Mouse (Mus musculus): Measurements from ENCODE around the gene Atg101. TPM values are rescaled to one million over a fixed set of nuclear protein-coding genes. Genes with fewer than 3 reads are reported as not detected.

The Atg101 gene
- polyA plus RNA-seq, 1 experiment, result 61.3 TPM

DNA sequence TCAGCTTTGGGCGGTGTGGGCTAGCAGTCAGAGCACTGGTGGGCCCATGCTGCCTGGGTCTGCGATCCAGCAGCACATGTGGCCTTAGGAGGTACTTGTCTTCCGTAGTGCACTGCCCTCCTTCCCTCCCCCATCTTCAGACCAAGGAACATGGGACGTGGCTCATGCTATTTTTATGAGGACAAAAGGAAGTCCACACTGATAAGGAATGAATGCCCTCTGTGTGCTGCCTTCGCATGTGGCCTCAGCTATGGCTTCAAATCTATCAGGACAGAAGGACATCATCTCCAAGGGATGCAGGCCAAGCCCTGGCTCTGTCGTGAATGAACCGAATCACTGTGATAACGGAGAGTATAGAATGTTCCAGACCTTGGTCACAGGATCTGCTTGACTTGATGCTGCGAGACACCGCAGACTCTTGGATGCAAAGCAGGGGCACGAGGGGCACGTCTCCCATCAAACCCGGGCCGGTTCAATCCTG, 15.4 kb downstream of the Atg101 start:
- no peak overlapping the region for H3K4me3 ChIP-seq (ENCODE audit: insufficient read depth, poor library complexity, severe bottlenecking)
- H3ac ChIP-seq (ENCODE audit: control insufficient read depth, insufficient read length, low read depth), result no peak overlapping the region
- no peak for TF ChIP-seq USF1 (IDR thresholded peaks at IDR 0.05; ENCODE audit: low read depth)
- TF ChIP-seq MAX (IDR thresholded peaks at IDR 0.05), result no peak
- no peak for TF ChIP-seq CTCF (IDR thresholded peaks at IDR 0.05; ENCODE audit: control insufficient read depth, insufficient read depth, insufficient read length)
- no peak for TF ChIP-seq MYOD1 (IDR thresholded peaks at IDR 0.05; ENCODE audit: control insufficient read depth, insufficient read length, low read depth)
- no peak for TF ChIP-seq CEBPB (IDR thresholded peaks at IDR 0.05; ENCODE audit: low read depth)
- no peaks in the 10 kb centered on the region for H3K27me3 ChIP-seq (ENCODE audit: control insufficient read depth, insufficient read depth, insufficient read length)
- no peaks in the 10 kb centered on the region for H3K79me2 ChIP-seq (ENCODE audit: control insufficient read depth, insufficient read depth)
- H3K36me3 ChIP-seq (ENCODE audit: control insufficient read depth, insufficient read depth), result no peaks in the 10 kb centered on the region
- H3K79me3 ChIP-seq (ENCODE audit: low read depth), result no peaks in the 10 kb centered on the region

DNA sequence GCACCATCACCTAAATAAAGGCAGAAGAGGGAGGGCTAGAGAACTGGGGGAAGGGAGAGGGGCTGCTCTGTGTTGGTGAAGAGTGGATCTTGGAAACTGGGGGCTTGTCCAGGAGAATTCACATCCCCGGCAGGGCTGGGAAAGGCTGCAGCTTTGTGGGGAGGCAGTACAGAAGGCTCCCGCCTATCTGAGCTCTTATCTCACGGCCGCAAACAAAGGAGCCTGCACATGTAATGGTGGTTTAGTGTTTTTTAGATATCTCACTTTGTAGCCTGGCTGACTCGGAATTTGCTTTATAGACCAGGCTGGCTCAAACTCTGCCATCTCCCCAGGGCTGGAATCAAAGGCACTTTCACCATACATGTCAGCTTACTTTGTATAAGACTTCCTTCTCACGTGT, 16.1 kb downstream of the Atg101 start:
- no peaks in the 10 kb centered on the region for H3K79me3 ChIP-seq (ENCODE audit: low read depth)
- no peak overlapping the region for H3K4me3 ChIP-seq (ENCODE audit: insufficient read depth, poor library complexity, severe bottlenecking)
- no peak overlapping the region for H3ac ChIP-seq (ENCODE audit: control insufficient read depth, insufficient read length, low read depth)
- TF ChIP-seq FOSL1 (IDR thresholded peaks at IDR 0.05; ENCODE audit: insufficient read depth, low read length, poor library complexity, severe bottlenecking), result no peak
- no peak for TF ChIP-seq USF1 (IDR thresholded peaks at IDR 0.05; ENCODE audit: low read depth)
- no peak for TF ChIP-seq CTCF (IDR thresholded peaks at IDR 0.05; ENCODE audit: control insufficient read depth, insufficient read depth, insufficient read length)
- no peak for TF ChIP-seq CEBPB (IDR thresholded peaks at IDR 0.05; ENCODE audit: low read depth)
- TF ChIP-seq MYOG (IDR thresholded peaks at IDR 0.05; ENCODE audit: control insufficient read depth, extremely low read depth, insufficient read length), result no peak
- TF ChIP-seq MAX (IDR thresholded peaks at IDR 0.05), result no peak
- TF ChIP-seq MYOD1 (IDR thresholded peaks at IDR 0.05; ENCODE audit: control insufficient read depth, insufficient read length, low read depth), result no peak
- no peaks in the 10 kb centered on the region for H3K27me3 ChIP-seq (ENCODE audit: control insufficient read depth, insufficient read depth, insufficient read length)
- H3K79me2 ChIP-seq (ENCODE audit: control insufficient read depth, insufficient read depth), result no peaks in the 10 kb centered on the region
- H3K36me3 ChIP-seq (ENCODE audit: control insufficient read depth, insufficient read depth), result no peaks in the 10 kb centered on the region

DNA sequence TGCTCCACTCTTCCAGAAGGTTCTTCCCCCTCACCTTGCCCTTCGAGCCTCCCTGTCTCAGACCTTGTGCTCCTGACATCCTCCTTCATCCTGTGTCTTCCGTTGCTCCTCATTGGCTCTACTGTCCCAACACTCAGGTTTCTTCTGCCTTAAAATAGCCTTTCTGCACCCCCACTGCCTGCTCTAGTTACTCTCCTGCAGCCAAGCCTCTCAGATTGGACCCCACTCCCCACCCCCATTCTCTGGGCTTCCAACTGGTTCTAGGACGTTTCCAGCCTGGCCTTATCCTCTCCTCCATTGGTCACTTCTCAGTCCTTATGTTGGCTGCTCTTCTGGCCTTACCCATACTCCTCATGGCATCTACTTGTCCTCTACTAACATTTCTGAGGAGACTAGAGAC, 18.1 kb downstream of the Atg101 start:
- Histone ChIP-seq H3K79me2 (ENCODE audit: control insufficient read depth, insufficient read depth) (no peaks in the 10 kb centered on the region), H3K79me3 (ENCODE audit: low read depth) (no peaks in the 10 kb centered on the region), H3ac (ENCODE audit: control insufficient read depth, insufficient read length, low read depth) (no peak overlapping the region), H3K27me3 (ENCODE audit: control insufficient read depth, insufficient read depth, insufficient read length) (peaks cover 7% of the 10 kb centered on the region), H3K36me3 (ENCODE audit: control insufficient read depth, insufficient read depth) (no peaks in the 10 kb centered on the region), H3K4me3 (ENCODE audit: insufficient read depth, poor library complexity, severe bottlenecking) (no peak overlapping the region)
- TF ChIP-seq FOSL1 (IDR thresholded peaks at IDR 0.05; ENCODE audit: insufficient read depth, low read length, poor library complexity, severe bottlenecking) (no peak), USF1 (IDR thresholded peaks at IDR 0.05; ENCODE audit: low read depth) (no peak), CEBPB (IDR thresholded peaks at IDR 0.05; ENCODE audit: low read depth) (no peak), MAX (IDR thresholded peaks at IDR 0.05) (no peak), MYOD1 (IDR thresholded peaks at IDR 0.05; ENCODE audit: control insufficient read depth, insufficient read length, low read depth) (no peak)

DNA sequence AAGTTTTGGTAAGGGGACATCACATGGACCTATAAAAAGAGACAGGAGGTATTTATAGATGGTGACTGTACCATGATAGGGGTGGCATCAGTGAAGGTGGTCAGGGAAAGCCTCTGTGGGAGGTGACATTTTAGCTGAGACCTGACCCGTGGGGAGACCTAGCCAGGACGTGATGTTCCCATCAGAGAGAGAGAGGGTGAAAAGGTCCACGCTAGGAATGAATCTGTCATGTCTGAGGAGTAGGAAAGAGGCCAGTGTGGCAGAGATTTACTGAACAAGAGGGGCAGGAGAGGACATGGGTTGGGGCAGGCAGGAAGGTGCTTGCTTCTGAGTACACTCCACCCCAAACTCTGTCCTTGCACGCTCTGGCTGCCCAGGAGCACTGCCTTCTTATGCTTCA, 19.8 kb downstream of the Atg101 start:
- Histone ChIP-seq H3K79me2 (ENCODE audit: control insufficient read depth, insufficient read depth) (no peaks in the 10 kb centered on the region), H3ac (ENCODE audit: control insufficient read depth, insufficient read length, low read depth) (no peak overlapping the region), H3K79me3 (ENCODE audit: low read depth) (no peaks in the 10 kb centered on the region), H3K27me3 (ENCODE audit: control insufficient read depth, insufficient read depth, insufficient read length) (peaks cover 12% of the 10 kb centered on the region), H3K4me3 (ENCODE audit: insufficient read depth, poor library complexity, severe bottlenecking) (no peak overlapping the region), H3K36me3 (ENCODE audit: control insufficient read depth, insufficient read depth) (no peaks in the 10 kb centered on the region)
- TF ChIP-seq CEBPB (IDR thresholded peaks at IDR 0.05; ENCODE audit: low read depth), result no peak
- TF ChIP-seq FOSL1 (IDR thresholded peaks at IDR 0.05; ENCODE audit: insufficient read depth, low read length, poor library complexity, severe bottlenecking), result no peak
- TF ChIP-seq MYOD1 (IDR thresholded peaks at IDR 0.05; ENCODE audit: control insufficient read depth, insufficient read length, low read depth), result no peak
- no peak for TF ChIP-seq USF1 (IDR thresholded peaks at IDR 0.05; ENCODE audit: low read depth)
- TF ChIP-seq MYOG (IDR thresholded peaks at IDR 0.05; ENCODE audit: control insufficient read depth, extremely low read depth, insufficient read length), result no peak
- TF ChIP-seq MAX (IDR thresholded peaks at IDR 0.05), result no peak
- no peak for TF ChIP-seq CTCF (IDR thresholded peaks at IDR 0.05; ENCODE audit: control insufficient read depth, insufficient read depth, insufficient read length)

DNA sequence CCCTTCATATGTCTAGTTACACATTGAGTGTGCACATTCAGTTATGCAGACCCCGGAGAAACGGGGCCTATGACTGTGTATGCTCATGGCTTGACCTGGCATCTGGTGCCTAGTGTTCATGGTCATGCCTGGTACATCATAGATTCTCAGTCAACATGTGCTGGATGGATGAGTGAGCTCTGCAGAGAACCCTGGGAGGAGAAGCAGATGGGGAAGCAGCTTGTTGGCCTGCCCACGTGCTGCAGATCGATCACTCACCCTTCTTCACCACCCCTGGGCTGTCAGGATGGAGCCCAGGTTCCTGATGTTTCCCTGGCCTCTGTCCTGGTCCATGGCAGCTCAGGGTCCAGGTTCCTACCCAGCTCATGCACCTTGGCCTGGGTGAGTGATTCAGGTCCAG, 22.4 kb downstream of the Atg101 start:
- TF ChIP-seq CTCF (IDR thresholded peaks at IDR 0.05; ENCODE audit: control insufficient read depth, insufficient read depth, insufficient read length) (no peak), MYOD1 (IDR thresholded peaks at IDR 0.05; ENCODE audit: control insufficient read depth, insufficient read length, low read depth) (no peak), USF1 (IDR thresholded peaks at IDR 0.05; ENCODE audit: low read depth) (no peak), CEBPB (IDR thresholded peaks at IDR 0.05; ENCODE audit: low read depth) (no peak), FOSL1 (IDR thresholded peaks at IDR 0.05; ENCODE audit: insufficient read depth, low read length, poor library complexity, severe bottlenecking) (no peak), MYOG (IDR thresholded peaks at IDR 0.05; ENCODE audit: control insufficient read depth, extremely low read depth, insufficient read length) (no peak), MAX (IDR thresholded peaks at IDR 0.05) (no peak)
- no peak overlapping the region for H3K4me3 ChIP-seq (ENCODE audit: insufficient read depth, poor library complexity, severe bottlenecking)
- H3K36me3 ChIP-seq (ENCODE audit: control insufficient read depth, insufficient read depth), result no peaks in the 10 kb centered on the region
- no peaks in the 10 kb centered on the region for H3K79me2 ChIP-seq (ENCODE audit: control insufficient read depth, insufficient read depth)
- H3K79me3 ChIP-seq (ENCODE audit: low read depth), result no peaks in the 10 kb centered on the region
- peaks cover 12% of the 10 kb centered on the region for H3K27me3 ChIP-seq (ENCODE audit: control insufficient read depth, insufficient read depth, insufficient read length)
- no peak overlapping the region for H3ac ChIP-seq (ENCODE audit: control insufficient read depth, insufficient read length, low read depth)
